Mouse (Mus musculus): ENCODE data around the gene Inpp4a.

Gene Inpp4a

GRCm38 (mm10) chr1:37299540-37300491, at the start of gene Inpp4a:
Gene Inpp4a (plus strand): TSS chr1:37299865.
- DNase-seq (ENCODE audit: low read depth) = peak; percentile 99

- peak; percentile 85 for DNase-seq (ENCODE audit: low read depth)
Observed at GRCm38 (mm10) chr1:37250643-37251310, 48.9 kb upstream of the Inpp4a start.

- DNase-seq (ENCODE audit: low read depth) = no peak
Observed at GRCm38 (mm10) chr1:37258443-37258842, 41.2 kb upstream of the Inpp4a start.

- peak; percentile 87 for DNase-seq (ENCODE audit: low read depth)
Observed at GRCm38 (mm10) chr1:37272464-37272863, 27.2 kb upstream of the Inpp4a start.

- no peak for DNase-seq (ENCODE audit: low read depth)
Observed at GRCm38 (mm10) chr1:37286556-37286955, 13.1 kb upstream of the Inpp4a start.

- DNase-seq (ENCODE audit: low read depth) = no peak
Observed at GRCm38 (mm10) chr1:37287748-37288147, 11.9 kb upstream of the Inpp4a start.

GRCm38 (mm10) chr1:37288181-37288935, 11.3 kb upstream of the Inpp4a start:
- no peak for DNase-seq (ENCODE audit: low read depth)

- no peak for DNase-seq (ENCODE audit: low read depth)
Observed at GRCm38 (mm10) chr1:37288941-37289340, 10.7 kb upstream of the Inpp4a start.

- no peak for DNase-seq (ENCODE audit: low read depth)
Observed at GRCm38 (mm10) chr1:37296414-37296813, 3.3 kb upstream of the Inpp4a start.

GRCm38 (mm10) chr1:37298904-37299303, 761 bp upstream of the Inpp4a start:
- DNase-seq (ENCODE audit: low read depth) = no peak

GRCm38 (mm10) chr1:37300650-37301049, 985 bp downstream of the Inpp4a start:
- peak; percentile 63 for DNase-seq (ENCODE audit: low read depth)

GRCm38 (mm10) chr1:37302801-37303200, 3.1 kb downstream of the Inpp4a start:
- DNase-seq (ENCODE audit: low read depth) = peak; percentile 59

- no peak for DNase-seq (ENCODE audit: low read depth)
Observed at GRCm38 (mm10) chr1:37305691-37306287, 6.1 kb downstream of the Inpp4a start.

- DNase-seq (ENCODE audit: low read depth) = peak; percentile 42
Observed at GRCm38 (mm10) chr1:37307586-37307985, 7.9 kb downstream of the Inpp4a start.

GRCm38 (mm10) chr1:37308021-37308742, 8.5 kb downstream of the Inpp4a start:
- peak; percentile 49 for DNase-seq (ENCODE audit: low read depth)

- no peak for DNase-seq (ENCODE audit: low read depth)
Observed at GRCm38 (mm10) chr1:37308743-37309100, 9.1 kb downstream of the Inpp4a start.

GRCm38 (mm10) chr1:37309939-37310515, 10.4 kb downstream of the Inpp4a start:
- no peak for DNase-seq (ENCODE audit: low read depth)

GRCm38 (mm10) chr1:37314338-37314737, 14.7 kb downstream of the Inpp4a start:
- no peak for DNase-seq (ENCODE audit: low read depth)

- DNase-seq (ENCODE audit: low read depth) = peak; percentile 73
Observed at GRCm38 (mm10) chr1:37317644-37318285, 18.1 kb downstream of the Inpp4a start.

GRCm38 (mm10) chr1:37318558-37318957, 18.9 kb downstream of the Inpp4a start:
- DNase-seq (ENCODE audit: low read depth) = no peak

Data from naive thymus-derived CD4-positive, alpha-beta T cell, adult 2 months (primary cell).